Comparison of ENCODE assay signal across 8 mouse cellular contexts in the genomic region with DNA sequence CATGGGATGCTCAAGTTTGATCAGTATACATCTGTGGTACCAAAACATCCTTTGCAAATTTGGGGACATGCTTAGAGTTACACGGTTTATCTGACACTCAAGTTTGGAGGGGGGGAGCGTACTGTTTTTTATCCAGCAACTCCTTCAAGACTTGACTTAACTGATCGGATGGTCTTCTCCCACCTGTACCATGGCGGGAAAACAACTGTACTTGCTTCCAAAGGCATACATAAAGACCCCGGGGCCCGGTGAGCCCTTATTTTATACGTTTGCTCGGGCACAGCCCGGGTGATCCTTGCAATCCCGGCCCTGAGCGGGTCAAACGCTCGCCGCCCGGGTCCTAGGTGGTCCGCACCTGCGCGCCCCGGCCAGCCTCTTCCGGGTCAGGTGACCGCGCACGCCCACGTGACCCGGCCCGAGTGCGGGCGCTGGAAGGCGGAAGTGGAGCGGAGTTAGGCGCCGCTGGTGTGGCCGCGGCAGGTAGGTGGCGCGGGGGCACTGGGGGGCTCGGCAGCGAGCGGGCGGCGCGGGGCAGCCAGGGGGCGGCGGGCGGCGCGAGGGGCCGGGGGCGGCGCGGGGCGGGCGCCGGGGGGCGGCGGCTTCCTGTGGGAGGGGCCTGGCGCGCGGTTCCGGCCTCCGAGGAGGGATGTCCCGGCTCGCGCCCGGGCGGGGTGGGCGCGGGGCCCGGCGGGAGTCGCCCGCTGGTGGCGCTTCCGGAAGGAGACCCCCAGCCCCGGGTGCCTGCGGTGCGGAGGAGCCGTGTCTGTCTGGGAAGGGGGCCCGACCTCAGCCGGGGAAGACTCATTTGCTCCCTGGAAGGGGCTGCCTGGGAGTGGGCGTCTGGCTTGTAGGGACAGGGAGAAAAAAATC. TPM values are rescaled to one million over a fixed set of nuclear protein-coding genes. Genes with fewer than 3 reads are reported as not detected.
DNase-seq lines count a peak whose midpoint lies in the region; ATAC-seq and TF ChIP-seq lines count a peak whose summit lies in the region.

A gene (plus strand): TSS at position 404 of the 870 bp plus-strand sequence.

- H3K9ac ChIP-seq in heart, embryonic 12.5 days: peak within 1 kb of the TSS; percentile 92
- peak within 1 kb of the TSS; percentile 90 for H3K9ac ChIP-seq in kidney, embryonic 16.5 days (replicated peaks; ENCODE audit: low read length)

- TF ChIP-seq POLR2A in bone marrow macrophage, adult 2 months (IDR thresholded peaks at IDR 0.05; ENCODE audit: borderline replicate concordance, low read depth, low read length): peak; percentile 65; the same call in 1 of the 2 replicates

- peak within 1 kb of the TSS; percentile 94 for H3K4me3 ChIP-seq in bone marrow macrophage, adult 2 months (ENCODE audit: insufficient read depth, low read length)
- peak within 1 kb of the TSS; percentile 96 for H3K4me3 ChIP-seq in erythroblast, embryonic 14.5 days (replicated peaks)
- peak within 1 kb of the TSS; percentile 89 for H3K4me3 ChIP-seq in heart, embryonic 12.5 days
- H3K4me3 ChIP-seq in kidney, embryonic 16.5 days (ENCODE audit: low read length): peak within 1 kb of the TSS; percentile 87

- peaks cover 22% of the 10 kb centered on the region for H3K36me3 ChIP-seq in erythroblast, embryonic 14.5 days (ENCODE audit: control insufficient read depth)
- H3K36me3 ChIP-seq in heart, embryonic 12.5 days: no peaks in the 10 kb centered on the region
- H3K36me3 ChIP-seq in kidney, embryonic 16.5 days (ENCODE audit: insufficient read depth, low read length): no peaks in the 10 kb centered on the region

- peak; percentile 92 to 94 for DNase-seq in B cell, adult 2 months
- peak; percentile 85 for DNase-seq in liver
- peak; percentile 35 to 68 for DNase-seq in monocyte, adult 2 months (ENCODE audit: low read depth in 1 of 2, low spot score in 2 of 2)
- peak; percentile 79 to 84 for DNase-seq in spleen, postnatal 36 days (ENCODE audit: low spot score in 2 of 2)

- H3K27me3 ChIP-seq in erythroblast, embryonic 14.5 days (ENCODE audit: control insufficient read depth): peaks cover 3% of the 10 kb centered on the region
- H3K27me3 ChIP-seq in heart, embryonic 12.5 days (replicated peaks): no peaks in the 10 kb centered on the region
- no peaks in the 10 kb centered on the region for H3K27me3 ChIP-seq in kidney, embryonic 16.5 days (ENCODE audit: insufficient read depth, low read length)

- peaks cover 19% of the 10 kb centered on the region for H3K4me1 ChIP-seq in bone marrow macrophage, adult 2 months (ENCODE audit: control insufficient read depth, insufficient read depth, low read length)
- peaks cover 51% of the 10 kb centered on the region for H3K4me1 ChIP-seq in erythroblast, embryonic 14.5 days (ENCODE audit: control insufficient read depth)
- H3K4me1 ChIP-seq in heart, embryonic 12.5 days (replicated peaks): peaks cover 11% of the 10 kb centered on the region
- H3K4me1 ChIP-seq in kidney, embryonic 16.5 days (ENCODE audit: insufficient read depth, low read length): peaks cover 18% of the 10 kb centered on the region; the same call in 1 of the 2 replicates

- peak within 1 kb of the TSS; percentile 56 for H3K27ac ChIP-seq in bone marrow macrophage, adult 2 months (ENCODE audit: insufficient read depth, low read depth, low read length)
- peak within 1 kb of the TSS; percentile 87 for H3K27ac ChIP-seq in heart, embryonic 12.5 days (ENCODE audit: poor library complexity, severe bottlenecking)
- H3K27ac ChIP-seq in kidney, embryonic 16.5 days (ENCODE audit: low read length): peak within 1 kb of the TSS; percentile 91

- no peak for TF ChIP-seq CTCF in bone marrow macrophage, adult 2 months (IDR thresholded peaks at IDR 0.05; ENCODE audit: low read depth, low read length)

- peak; percentile 91 for ATAC-seq in heart, embryonic 12.5 days (ENCODE audit: insufficient number of reproducible peaks, low FRiP score)
- ATAC-seq in kidney, embryonic 16.5 days (ENCODE audit: low FRiP score, low TSS enrichment): peak; percentile 89

- under 1% methylated on average over 60 of the region's 81 CpGs for WGBS in heart, embryonic 12.5 days
- WGBS in kidney, embryonic 16.5 days: under 1% methylated on average over 56 of the region's 81 CpGs

- H3K4me2 ChIP-seq in heart, embryonic 12.5 days: peak within 1 kb of the TSS; percentile 78
- peak within 1 kb of the TSS; percentile 68 for H3K4me2 ChIP-seq in kidney, embryonic 16.5 days (replicated peaks; ENCODE audit: low read depth, low read length)

- no peaks in the 10 kb centered on the region for H3K9me3 ChIP-seq in erythroblast, embryonic 14.5 days (ENCODE audit: control insufficient read depth, low read length)
- H3K9me3 ChIP-seq in heart, embryonic 12.5 days (replicated peaks): no peaks in the 10 kb centered on the region
- no peaks in the 10 kb centered on the region for H3K9me3 ChIP-seq in kidney, embryonic 16.5 days (ENCODE audit: low read length)

RNA-seq across cellular contexts. Expression of the gene that starts here (rescaled TPM):
- 64.7 and 68.1 TPM in 2 replicates for polyA plus RNA-seq in bone marrow macrophage, adult 2 months (2012; ENCODE audit: insufficient read depth, insufficient read length, missing spikeins)
- 11.3 and 12.4 TPM in 2 replicates for polyA plus RNA-seq in erythroblast, embryonic 14.5 days (2012)
- 37.6 and 40.7 TPM in 2 replicates for polyA plus RNA-seq in heart, embryonic 12.5 days (2016; fragmentation: Nextera tagmentation; extraction: Ambion mirVana)
- polyA plus RNA-seq in kidney, embryonic 16.5 days (2015; fragmentation: Nextera tagmentation; extraction: Ambion mirVana): 44.8 and 50.0 TPM in 2 replicates

Comparison
In these comparisons a context has a peak if more than half of its experiments do, and no peak if none do; other contexts are left out.
1. Peak in every context shown above with its lines: DNase-seq, ATAC-seq, H3K4me3 ChIP-seq and H3K27ac ChIP-seq.